ENCODE assay signal across 8 mouse cellular contexts in the genomic region with DNA sequence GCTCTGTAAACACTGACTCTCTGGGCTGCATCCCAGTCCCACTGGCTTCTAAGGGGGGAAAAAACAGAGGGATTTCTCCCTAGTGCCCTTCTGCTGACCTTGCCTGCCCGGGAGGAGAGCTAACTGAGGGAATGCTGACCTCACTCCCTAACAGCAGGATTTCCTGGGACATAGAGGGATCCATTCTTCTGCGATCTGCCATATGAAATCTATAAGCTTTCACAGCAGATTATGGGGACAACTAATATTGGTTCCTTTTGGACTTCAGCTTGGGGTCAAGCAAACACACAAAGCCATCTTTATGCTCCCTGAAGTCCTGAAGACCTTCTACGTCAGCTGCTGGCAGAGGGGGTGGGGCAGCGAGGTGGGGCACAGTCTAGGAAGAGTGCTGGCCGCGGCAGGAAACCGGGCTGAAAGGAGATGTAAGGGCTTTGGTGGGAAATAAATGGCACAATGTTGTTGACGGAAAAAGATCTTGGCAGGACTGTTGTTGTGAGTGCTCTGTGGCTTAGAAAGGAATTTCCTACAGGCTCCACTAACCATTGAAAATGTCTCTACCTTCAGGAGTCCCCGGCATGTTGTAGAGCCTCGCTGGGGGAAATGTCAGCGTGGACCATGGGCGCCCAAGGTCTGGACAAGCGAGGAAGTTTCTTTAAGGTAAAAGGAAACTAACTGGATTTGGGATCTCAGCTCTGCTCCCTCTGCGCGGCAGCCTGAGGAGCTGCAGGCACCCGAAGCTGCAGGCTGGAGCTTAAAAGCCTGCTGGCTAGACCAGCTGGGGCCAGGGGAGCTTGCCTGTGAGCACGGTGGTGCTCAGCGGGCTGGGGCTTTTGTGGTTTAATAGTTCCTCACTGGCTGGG.
A peak's percentile ranks its signal among the peaks of the same experiment; 100 is the strongest.
DNase-seq lines count a peak whose midpoint lies in the region; ATAC-seq and TF ChIP-seq lines count a peak whose summit lies in the region.

No protein-coding gene starts in this region.

- peak overlapping the region; percentile 63 for H3ac ChIP-seq in C2C12 (ENCODE audit: control insufficient read depth, insufficient read length, low read depth)

- no peaks in the 10 kb centered on the region for H3K27me3 ChIP-seq in C2C12 (ENCODE audit: control insufficient read depth, insufficient read depth, insufficient read length)
- H3K27me3 ChIP-seq in forebrain, embryonic 13.5 days: no peaks in the 10 kb centered on the region

- intact Hi-C loops in heart, postnatal 25 days (cut with DNase I): loop anchor here (5.0 kb wide), 1 partner anchor 101 kb away; no protein-coding TSS in a partner anchor

- DNase-seq in adrenal gland, postnatal 14 days: peak; percentile 75
- peak; percentile 49 for DNase-seq in heart, postnatal 25 days (ENCODE audit: low spot score)
- DNase-seq in kidney, postnatal 4 days: peak; percentile 79 to 86
- peak; percentile 82 for DNase-seq in lung, postnatal 10 days
- DNase-seq in retina, postnatal 1 day: peak; percentile 71

- peak overlapping the region; percentile 53 for H3K9ac ChIP-seq in forebrain, embryonic 13.5 days

- peaks cover 30% of the 10 kb centered on the region for H3K4me1 ChIP-seq in forebrain, embryonic 13.5 days

- H3K79me3 ChIP-seq in C2C12 (ENCODE audit: low read depth): no peaks in the 10 kb centered on the region

- peak; percentile 73 for ATAC-seq in forebrain, embryonic 13.5 days
- ATAC-seq in inflammation-experienced regulatory T-cells, adult 6 months: no peak

- no peak for TF ChIP-seq CTCF in C2C12 (IDR thresholded peaks at IDR 0.05; ENCODE audit: control insufficient read depth, insufficient read depth, insufficient read length)

- H3K4me3 ChIP-seq in C2C12 (ENCODE audit: insufficient read depth, poor library complexity, severe bottlenecking): peak overlapping the region; percentile 35
- peak overlapping the region; percentile 35 for H3K4me3 ChIP-seq in forebrain, embryonic 13.5 days

- peak overlapping the region; percentile 11; the same call in 1 of the 2 replicates for H3K27ac ChIP-seq in forebrain, embryonic 13.5 days

- H3K9me3 ChIP-seq in forebrain, embryonic 13.5 days (replicated peaks): no peaks in the 10 kb centered on the region

- peak overlapping the region; percentile 60 for H3K4me2 ChIP-seq in forebrain, embryonic 13.5 days

- no peaks in the 10 kb centered on the region for H3K36me3 ChIP-seq in C2C12 (ENCODE audit: control insufficient read depth, insufficient read depth)
- H3K36me3 ChIP-seq in forebrain, embryonic 13.5 days (ENCODE audit: poor library complexity, severe bottlenecking): no peaks in the 10 kb centered on the region

- 1% methylated on average over 18 of the region's 18 CpGs for WGBS in forebrain, embryonic 13.5 days

- no peaks in the 10 kb centered on the region for H3K79me2 ChIP-seq in C2C12 (ENCODE audit: control insufficient read depth, insufficient read depth)

TF ChIP-seq in C2C12, 6 proteins besides CTCF, POLR2A, EP300 and RAD21:
- TF ChIP-seq MAX (IDR thresholded peaks at IDR 0.05) (no peak), CEBPB (IDR thresholded peaks at IDR 0.05; ENCODE audit: low read depth) (no peak), MYOD1 (IDR thresholded peaks at IDR 0.05; ENCODE audit: control insufficient read depth, insufficient read length, low read depth) (no peak), FOSL1 (IDR thresholded peaks at IDR 0.05; ENCODE audit: insufficient read depth, low read length, poor library complexity, severe bottlenecking) (no peak), MYOG (IDR thresholded peaks at IDR 0.05; ENCODE audit: control insufficient read depth, extremely low read depth, insufficient read length) (no peak), USF1 (IDR thresholded peaks at IDR 0.05; ENCODE audit: low read depth) (no peak)
